Mouse (Mus musculus) C2C12 (cell line): Measurements from ENCODE around the gene Nxnl2.

Experiments used
- CEBPB ChIP-seq: IDR thresholded peaks from one replicate; pipeline ENCODE4 v1.6.1; 2011; ENCODE audit warnings: low read depth, mild to moderate bottlenecking, control low read depth, moderate library complexity
- CTCF ChIP-seq: IDR thresholded peaks from one replicate; pipeline ENCODE4 v1.5.1; 2011; ENCODE audit not compliant: control insufficient read depth, insufficient read depth, insufficient read length
- FOSL1 ChIP-seq: IDR thresholded peaks from one replicate; pipeline ENCODE4 v1.8.0; 2011; ENCODE audit warnings: mild to moderate bottlenecking, low read length; ENCODE audit not compliant: poor library complexity, insufficient read depth, severe bottlenecking
- MAX ChIP-seq: IDR thresholded peaks from one replicate; pipeline ENCODE4 v1.6.1; 2011; ENCODE audit warnings: mild to moderate bottlenecking, control low read depth
- MYOD1 ChIP-seq: IDR thresholded peaks from one replicate; pipeline ENCODE4 v1.6.1; 2011; ENCODE audit warnings: low read depth; ENCODE audit not compliant: control insufficient read depth, insufficient read length
- MYOG ChIP-seq: IDR thresholded peaks from one replicate; pipeline ENCODE4 v1.6.1; 2011; ENCODE audit not compliant: control insufficient read depth, insufficient read length; ENCODE audit errors: extremely low read depth

GRCm38 (mm10) chr13:51208378-51209100 lies 37.7 kb downstream of the Nxnl2 start:
- TF ChIP-seq CTCF (no peak), MAX (no peak), MYOD1 (no peak), CEBPB (no peak), FOSL1 (no peak), MYOG (no peak)
